Mouse (Mus musculus) brain, adult 2 months (tissue): Measurements from ENCODE around the gene Olfr96.
A peak's percentile ranks its signal among the peaks of the same experiment; 100 is the strongest.
"Not testable (repeated sequence)": the region's sequence is repeated elsewhere in the genome, so short reads cannot be mapped to it uniquely, and the experiment has no call there.

Experiments used
- DNase-seq: peaks from one replicate; pipeline ENCODE4 v3.0.0; 2011; ENCODE audit warnings: low read depth, low spot score

The Olfr96 gene

DNA sequence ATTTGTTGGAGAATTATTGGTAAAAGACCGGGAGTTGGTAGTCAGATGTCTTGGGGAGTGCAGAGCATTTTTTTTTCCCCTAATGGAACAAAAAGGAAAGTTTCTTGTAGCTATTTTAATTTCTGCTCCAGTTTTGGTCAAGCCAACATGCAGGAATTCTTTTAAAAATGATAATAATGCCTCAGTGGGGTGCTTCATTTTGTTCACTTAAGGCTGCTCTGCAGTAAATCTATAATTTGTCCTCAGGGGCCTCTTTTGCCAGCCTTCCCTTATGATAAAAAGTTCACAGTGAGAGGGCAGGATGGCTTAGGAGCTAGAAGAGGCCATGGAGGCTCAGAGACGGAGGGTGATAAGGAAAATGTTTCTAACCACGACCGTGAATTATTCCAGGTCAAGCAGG is at the start of gene Olfr96:
Gene Olfr96, plus strand, starts transcription at position 301 of the 400 bp plus-strand sequence.
- DNase-seq = no peak

- DNase-seq = no peak
Observed at GRCm38 (mm10) chr17:37185474-37185873, 34.5 kb upstream of the Olfr96 start.

- DNase-seq = peak; percentile 59
Observed at GRCm38 (mm10) chr17:37190711-37191110, 29.2 kb upstream of the Olfr96 start.

DNA sequence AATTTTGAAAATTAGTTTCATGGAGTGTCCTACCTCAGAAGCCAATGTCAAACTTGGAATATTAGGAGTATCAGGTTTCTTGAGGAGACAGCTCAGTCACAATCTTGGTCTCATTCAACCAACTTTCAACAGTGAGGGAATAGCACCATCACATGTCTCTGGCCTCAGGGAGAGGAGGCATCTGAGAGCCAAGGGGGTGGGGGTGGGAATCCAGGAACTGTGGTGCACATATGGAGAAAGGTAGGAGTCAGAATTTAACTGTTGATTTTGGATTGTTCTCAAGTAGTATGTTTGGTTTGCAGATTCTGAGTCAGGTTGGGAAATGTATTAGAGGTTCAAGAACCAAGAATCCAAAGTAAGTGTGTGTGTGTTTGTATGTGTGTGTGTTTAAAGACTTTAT is 26.9 kb upstream of the Olfr96 start:
- DNase-seq = no peak

DNA sequence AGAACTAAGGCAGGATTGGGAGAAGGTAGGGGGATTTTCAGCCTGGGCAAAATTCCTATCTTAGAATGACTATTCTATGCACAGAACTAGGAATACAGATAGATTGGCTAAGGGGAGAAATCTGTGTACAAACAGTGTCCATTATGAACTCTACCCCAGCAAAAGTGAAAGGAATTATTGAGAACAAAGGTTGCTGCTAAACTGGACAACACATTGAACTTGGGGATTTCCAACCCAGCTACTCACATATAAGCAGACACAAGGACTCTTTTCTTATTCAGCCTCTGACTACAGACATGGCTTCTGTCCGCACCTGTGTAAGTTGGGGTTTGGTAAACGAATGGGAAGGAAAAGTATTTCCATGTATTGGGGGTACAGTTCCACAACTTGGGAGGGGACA is 26.3 kb upstream of the Olfr96 start, which contains the start of gene Ubd:
Gene Ubd, plus strand, starts transcription at position 237 of the 400 bp plus-strand sequence.
- DNase-seq = no peak

- DNase-seq = peak; percentile 73
Observed at GRCm38 (mm10) chr17:37194782-37195181, 25.2 kb upstream of the Olfr96 start.

DNA sequence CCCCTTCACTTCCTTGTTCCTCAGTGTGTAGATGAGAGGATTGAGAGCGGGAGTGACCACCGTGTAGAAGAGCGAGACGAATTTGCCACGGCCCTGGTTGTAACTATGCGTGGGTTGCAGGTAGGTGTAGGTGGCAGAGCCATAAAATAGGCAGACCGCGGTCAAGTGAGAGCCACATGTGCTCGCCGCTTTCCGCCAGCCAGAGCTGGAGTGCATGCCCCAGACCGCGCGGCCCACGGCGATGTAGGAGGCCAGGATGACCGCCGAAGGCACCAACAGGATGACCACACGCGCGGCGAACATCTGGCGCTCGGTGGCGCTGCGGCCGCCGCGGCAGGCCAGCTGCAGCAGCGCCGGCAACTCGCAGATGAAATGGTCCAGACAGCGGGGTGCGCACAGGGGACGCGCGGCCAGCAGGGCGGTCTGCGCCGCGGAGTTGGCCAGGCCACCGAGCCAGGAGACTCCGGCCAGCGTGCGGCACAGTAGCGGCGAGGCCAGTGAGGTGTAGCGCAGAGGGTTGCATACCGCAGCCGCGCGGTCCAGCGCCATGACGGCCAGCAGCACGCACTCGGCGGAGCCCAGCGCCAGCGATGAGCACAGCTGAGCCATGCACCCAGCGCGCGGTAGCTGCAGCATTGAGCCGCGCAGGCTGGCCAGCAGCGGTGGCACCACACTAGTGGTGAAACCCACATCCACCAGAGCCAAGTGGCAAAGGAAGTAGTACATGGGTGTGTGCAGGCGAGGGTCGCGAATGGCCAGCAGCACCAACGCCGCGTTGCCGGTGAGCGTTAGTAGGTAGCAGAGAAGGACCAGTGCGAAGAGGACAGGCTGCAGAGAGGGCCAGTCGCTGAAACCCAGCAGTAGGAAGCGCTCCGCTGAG is 22.9 kb upstream of the Olfr96 start:
- peak; percentile 53 for DNase-seq

GRCm38 (mm10) chr17:37200894-37201293 is 19.1 kb upstream of the Olfr96 start, which contains the start of gene Olfr94:
Gene Olfr94 (minus strand): TSS chr17:37200994.
- no peak for DNase-seq

GRCm38 (mm10) chr17:37203206-37203916 is 16.6 kb upstream of the Olfr96 start:
- peak; percentile 91 for DNase-seq

DNA sequence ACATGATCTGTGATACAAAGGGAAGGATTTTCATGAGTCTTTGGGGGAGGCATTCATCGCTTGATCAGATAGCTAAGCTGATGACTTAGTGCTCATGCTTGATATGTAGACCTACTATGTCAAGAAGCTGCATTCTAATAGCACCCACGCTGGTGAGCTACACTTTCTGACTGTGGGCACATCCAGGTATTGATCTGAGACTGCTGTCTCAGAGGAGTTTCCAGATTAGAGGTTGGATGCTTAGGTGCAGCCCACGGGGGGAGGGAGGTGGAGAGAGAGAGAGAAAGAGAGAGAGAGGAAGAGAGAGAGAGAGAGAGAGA is 16.1 kb upstream of the Olfr96 start:
- DNase-seq = no peak

- DNase-seq = peak; percentile 69
Observed at GRCm38 (mm10) chr17:37210884-37211768, 8.8 kb upstream of the Olfr96 start.

GRCm38 (mm10) chr17:37213018-37213417 is 6.9 kb upstream of the Olfr96 start, which contains the start of gene Olfr95:
Gene Olfr95 (minus strand): TSS chr17:37213118.
- no peak for DNase-seq

DNA sequence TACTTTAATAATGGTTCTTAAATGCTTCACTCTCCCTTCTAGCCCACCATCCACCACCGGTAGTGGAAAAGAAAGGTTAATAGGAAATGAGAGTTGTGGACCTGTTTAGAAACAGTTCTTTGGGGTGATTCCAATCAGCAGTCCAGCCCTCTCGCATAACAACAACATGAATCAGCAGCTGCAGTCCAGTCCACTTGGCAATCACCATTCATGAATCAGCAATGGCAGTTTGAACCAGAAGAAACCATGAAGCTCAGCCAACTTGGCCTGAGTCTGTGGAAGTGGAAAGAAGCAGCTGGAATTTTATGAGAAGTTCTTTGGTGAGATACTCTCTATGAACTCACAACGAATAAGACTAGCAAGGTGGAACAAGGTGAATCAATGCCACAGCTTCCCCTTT is 1.5 kb upstream of the Olfr96 start:
- DNase-seq = no peak

DNA sequence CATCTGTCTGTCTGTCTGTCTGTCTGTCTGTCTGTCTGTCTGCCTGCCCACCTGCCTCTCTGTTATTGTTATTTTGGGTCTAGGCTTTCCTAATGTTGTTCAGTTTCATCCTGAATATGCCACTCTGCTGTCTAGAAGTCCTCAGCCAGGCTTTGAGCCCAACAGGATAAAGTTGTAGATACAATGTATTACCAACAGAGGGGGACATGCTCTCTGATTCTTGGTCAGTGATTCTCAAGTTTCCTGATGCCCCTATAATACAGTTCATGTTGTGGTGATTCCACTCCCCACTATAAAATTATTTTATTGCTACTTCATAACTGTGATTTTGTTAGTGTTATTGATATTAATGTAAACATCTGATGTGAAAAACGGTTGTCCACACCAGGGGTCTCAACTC is 1.9 kb downstream of the Olfr96 start:
- DNase-seq = no peak

GRCm38 (mm10) chr17:37237230-37237629 is 17.3 kb downstream of the Olfr96 start, which contains the start of gene Olfr97:
Gene Olfr97 (minus strand): TSS chr17:37237330.
- not testable (repeated sequence) for DNase-seq

DNA sequence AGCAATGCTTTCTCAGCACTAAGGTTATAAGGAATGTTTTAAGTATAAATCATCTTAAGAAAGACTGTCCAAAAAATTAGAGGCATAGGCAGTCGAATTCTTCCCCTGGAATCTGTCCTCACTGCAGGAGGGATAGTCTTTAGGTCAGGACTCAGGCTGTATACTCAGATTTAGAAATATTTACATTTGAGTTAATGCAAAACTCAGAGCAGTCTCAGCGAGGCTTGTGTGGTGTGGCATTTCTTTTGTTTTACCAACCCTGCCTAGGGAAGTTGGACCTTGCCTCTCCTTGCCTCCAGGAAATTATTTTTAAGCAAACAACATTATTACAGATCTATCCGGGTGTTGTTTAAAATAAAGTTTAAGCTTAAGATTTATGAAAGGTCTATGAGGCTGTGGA is 22.3 kb downstream of the Olfr96 start:
- no peak for DNase-seq

DNA sequence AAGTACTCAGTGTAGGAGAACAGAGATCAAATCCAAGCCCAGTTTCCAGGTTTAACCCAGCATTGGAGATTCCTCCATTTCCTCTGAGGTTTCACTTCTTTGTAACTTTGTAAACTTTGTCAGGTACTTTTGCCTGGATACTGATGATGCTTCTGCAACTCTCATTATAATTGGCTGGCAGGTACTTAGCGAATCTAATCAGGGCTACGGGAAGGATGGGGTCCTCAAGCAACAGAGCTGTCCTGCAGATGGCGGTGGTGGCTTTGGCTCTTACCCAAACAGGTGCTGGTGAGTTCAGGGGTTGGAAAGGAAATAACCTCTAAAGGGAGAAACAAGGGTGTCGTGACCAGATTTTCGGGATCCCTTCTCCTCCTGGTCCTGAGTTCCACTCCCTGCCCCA is 26.8 kb downstream of the Olfr96 start:
- DNase-seq = peak; percentile 62

GRCm38 (mm10) chr17:37249460-37249859 is 29.5 kb downstream of the Olfr96 start:
- no peak for DNase-seq

- DNase-seq = peak; percentile 25
Observed at GRCm38 (mm10) chr17:37250544-37250943, 30.6 kb downstream of the Olfr96 start.

GRCm38 (mm10) chr17:37263626-37264025 is 43.7 kb downstream of the Olfr96 start, which contains the start of gene Olfr98:
Gene Olfr98 (minus strand): TSS chr17:37263749.
- no peak for DNase-seq

- peak; percentile 87 for DNase-seq
Observed at GRCm38 (mm10) chr17:37270058-37270701, 50.2 kb downstream of the Olfr96 start, which contains the start of gene H2-M3. Gene H2-M3 (plus strand): TSS chr17:37270220.
